Mouse (Mus musculus) yolk sac, embryonic 10.5 days (tissue): ENCODE data around the gene Dusp22.

ENCODE experiments used
- DNase-seq: peaks from one replicate; pipeline ENCODE4 v3.0.0-alpha.2; 2017; ENCODE audit warnings: low spot score

Gene Dusp22

GRCm38 (mm10) chr13:30659613-30660505 lies at the start of gene Dusp22:
Dusp22 (plus strand) TSS chr13:30659999.
- peak; percentile 83 for DNase-seq

GRCm38 (mm10) chr13:30612079-30612794 lies 47.6 kb upstream of the Dusp22 start:
- DNase-seq, result no peak

- DNase-seq, result no peak
Observed at GRCm38 (mm10) chr13:30619684-30620083, 40.1 kb upstream of the Dusp22 start.

- no peak for DNase-seq
Observed at GRCm38 (mm10) chr13:30628195-30629048, 31.4 kb upstream of the Dusp22 start.

GRCm38 (mm10) chr13:30629794-30630410 lies 29.9 kb upstream of the Dusp22 start:
- no peak for DNase-seq

- no peak for DNase-seq
Observed at GRCm38 (mm10) chr13:30632998-30633397, 26.8 kb upstream of the Dusp22 start.

- DNase-seq, result no peak
Observed at GRCm38 (mm10) chr13:30636453-30636852, 23.3 kb upstream of the Dusp22 start.

- no peak for DNase-seq
Observed at GRCm38 (mm10) chr13:30638378-30639115, 21.3 kb upstream of the Dusp22 start.

GRCm38 (mm10) chr13:30642053-30642452 lies 17.7 kb upstream of the Dusp22 start:
- no peak for DNase-seq

GRCm38 (mm10) chr13:30648461-30648860 lies 11.3 kb upstream of the Dusp22 start:
- DNase-seq, result no peak

- DNase-seq, result no peak
Observed at GRCm38 (mm10) chr13:30649197-30649596, 10.6 kb upstream of the Dusp22 start.

GRCm38 (mm10) chr13:30650684-30651083 lies 9.1 kb upstream of the Dusp22 start:
- no peak for DNase-seq

GRCm38 (mm10) chr13:30653051-30653450 lies 6.7 kb upstream of the Dusp22 start:
- DNase-seq, result no peak

GRCm38 (mm10) chr13:30654463-30654862 lies 5.3 kb upstream of the Dusp22 start:
- DNase-seq, result no peak

- DNase-seq, result no peak
Observed at GRCm38 (mm10) chr13:30656909-30657308, 2.9 kb upstream of the Dusp22 start.

GRCm38 (mm10) chr13:30657779-30658178 lies 2.0 kb upstream of the Dusp22 start:
- no peak for DNase-seq

- DNase-seq, result no peak
Observed at GRCm38 (mm10) chr13:30658201-30658996, 1.4 kb upstream of the Dusp22 start.

- no peak for DNase-seq
Observed at GRCm38 (mm10) chr13:30665261-30665660, 5.5 kb downstream of the Dusp22 start.

- DNase-seq, result no peak
Observed at GRCm38 (mm10) chr13:30666537-30666936, 6.7 kb downstream of the Dusp22 start.

GRCm38 (mm10) chr13:30668301-30668700 lies 8.5 kb downstream of the Dusp22 start:
- DNase-seq, result no peak
